Mouse (Mus musculus) embryonic fibroblast, embryonic 13.5 days (primary cell): Measurements from ENCODE around the gene Hist1h4d. TPM values are rescaled to one million over a fixed set of nuclear protein-coding genes. Genes with fewer than 3 reads are reported as not detected.
A peak's percentile ranks its signal among the peaks of the same experiment; 100 is the strongest.
"Not testable (repeated sequence)": the region's sequence is repeated elsewhere in the genome, so short reads cannot be mapped to it uniquely, and the experiment has no call there.

Source experiments
- H3K27ac ChIP-seq: 2 replicates; pipeline ENCODE4 v1.5.1; 2012; ENCODE audit warnings: low read length, control low read depth, inconsistent platforms; ENCODE audit not compliant: insufficient read depth
- H3K4me1 ChIP-seq: 2 replicates; pipeline ENCODE4 v1.6.1; 2011; ENCODE audit warnings: low read length; ENCODE audit not compliant: control insufficient read depth, insufficient read depth
- H3K4me3 ChIP-seq: 2 replicates; pipeline ENCODE4 v1.5.1; 2011; ENCODE audit warnings: mild to moderate bottlenecking, control low read depth, low read length; ENCODE audit not compliant: insufficient read depth
- CTCF ChIP-seq: IDR thresholded peaks from 2 replicates; pipeline ENCODE4 v1.5.1; 2011; ENCODE audit warnings: mild to moderate bottlenecking, control low read depth, low read length, moderate library complexity, borderline replicate concordance; ENCODE audit not compliant: insufficient read depth
- POLR2A ChIP-seq: IDR thresholded peaks from 2 replicates; pipeline ENCODE4 v1.6.1; 2011; ENCODE audit warnings: low read depth, mild to moderate bottlenecking, control low read depth, low read length, moderate library complexity
- polyA plus RNA-seq: library from polyadenylated mRNA; stranded (reverse); fragments of >200 nt; gene quantifications from 2 replicates; pipeline ENCODE4 v1.2.4, GENCODE M21; 2011; ENCODE audit warnings: low read depth; ENCODE audit not compliant: missing spikeins, insufficient read length

Hist1h4d gene
- polyA plus RNA-seq, 1 experiment, result 6.8 TPM

DNA sequence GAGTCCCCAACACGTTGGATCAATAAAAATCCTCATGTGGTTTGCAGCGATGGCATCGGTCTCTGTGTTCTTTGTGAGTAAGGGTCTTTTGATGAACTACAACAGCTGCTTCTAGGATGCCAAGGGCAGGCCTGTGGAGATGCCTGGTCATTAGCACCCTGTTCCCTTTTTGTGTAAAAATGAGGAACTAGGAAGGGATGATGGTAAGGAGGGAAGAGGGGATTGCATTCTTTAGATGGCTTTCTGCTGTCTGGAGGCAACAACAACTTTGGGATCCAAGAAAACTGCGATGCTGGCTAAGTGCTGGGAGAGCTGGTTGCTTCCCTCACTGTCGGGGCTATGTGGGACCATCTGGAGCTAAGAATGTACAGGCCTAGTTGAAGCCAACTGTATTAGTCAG lies 43.1 kb upstream of the Hist1h4d start:
- peaks cover 3% of the 10 kb centered on the region for H3K4me1 ChIP-seq
- H3K27ac ChIP-seq, result 0 out of 2 replicates have a peak overlapping the region, but pooled peaks have one; percentile 17
- no peak for TF ChIP-seq CTCF
- TF ChIP-seq POLR2A, result no peak
- H3K4me3 ChIP-seq, result no peak overlapping the region

DNA sequence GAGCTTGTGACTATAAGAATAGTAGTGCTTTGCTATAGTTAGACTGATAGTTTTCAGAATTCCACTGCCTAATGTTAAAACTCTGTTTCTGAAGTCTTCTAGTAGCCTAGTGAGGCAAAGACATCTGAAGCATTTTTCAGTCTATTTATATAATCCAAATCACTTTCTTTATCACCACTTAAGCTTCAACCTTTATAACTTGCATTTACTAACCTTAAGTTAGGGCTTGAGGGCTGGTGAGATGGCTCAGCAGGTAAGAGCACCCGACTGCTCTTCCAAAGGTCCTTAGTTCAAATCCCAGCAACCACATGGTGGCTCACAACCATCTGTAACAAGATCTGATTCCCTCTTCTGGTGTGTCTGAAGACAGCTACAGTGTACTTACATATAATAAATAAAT lies 41.6 kb upstream of the Hist1h4d start:
- H3K4me3 ChIP-seq, H3K4me1 ChIP-seq, H3K27ac ChIP-seq: not testable (repeated sequence)

DNA sequence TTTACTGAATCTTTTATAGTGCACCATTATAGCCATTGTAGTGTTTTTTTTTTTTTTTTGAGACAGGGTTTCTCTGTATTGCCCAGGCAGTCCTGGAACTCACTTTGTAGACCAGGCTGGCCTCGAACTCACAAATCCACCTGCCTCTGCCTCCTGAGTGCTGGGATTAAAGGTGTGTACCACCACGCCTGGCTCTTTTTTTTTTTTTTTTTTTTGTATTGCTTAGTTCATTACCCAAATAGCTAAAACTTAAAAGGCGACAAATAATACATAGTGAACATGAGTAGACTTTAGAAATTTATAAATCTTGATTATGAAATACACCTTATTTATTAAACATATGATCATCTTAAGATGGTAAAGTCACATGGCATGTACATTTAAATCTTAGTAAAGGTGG lies 39.9 kb upstream of the Hist1h4d start:
- Histone ChIP-seq H3K27ac (no peak overlapping the region), H3K4me1 (peaks cover 3% of the 10 kb centered on the region), H3K4me3 (no peak overlapping the region)
- TF ChIP-seq CTCF, result no peak
- TF ChIP-seq POLR2A, result no peak

DNA sequence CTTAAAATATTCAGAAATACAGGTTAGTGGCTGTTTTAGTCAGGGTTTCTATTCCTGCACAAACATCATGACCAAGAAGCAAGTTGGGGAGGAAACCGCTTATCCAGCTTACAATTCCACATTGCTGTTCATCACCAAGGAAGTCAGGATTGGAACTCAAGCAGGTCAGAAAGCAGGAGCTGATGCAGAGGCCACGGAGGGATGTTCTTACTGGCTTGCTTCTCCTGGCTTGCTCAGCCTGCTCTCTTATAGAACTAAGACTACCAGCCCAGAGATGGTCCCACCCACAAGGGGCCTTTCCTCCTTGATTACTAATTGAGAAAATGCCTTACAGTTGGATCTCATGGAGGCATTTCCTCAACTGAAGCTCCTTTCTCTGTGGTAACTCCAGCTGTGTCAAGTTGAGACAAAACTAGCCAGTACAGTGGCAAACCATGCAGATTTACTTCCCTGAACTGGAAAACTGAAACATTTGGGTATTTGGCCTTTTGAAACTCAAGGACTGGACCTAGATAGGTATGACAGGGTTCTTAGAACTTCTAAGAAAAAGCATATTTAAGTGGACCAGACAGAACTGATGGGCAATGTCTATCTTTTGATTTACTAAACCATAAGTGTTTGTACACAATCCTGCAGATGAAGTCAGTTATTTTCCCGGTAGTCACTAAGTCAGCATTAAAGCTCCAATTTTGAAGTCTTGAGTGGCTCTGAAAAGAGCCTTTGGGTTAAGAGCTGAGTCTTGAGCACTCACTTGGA lies 39.0 kb upstream of the Hist1h4d start:
- H3K4me1 ChIP-seq, result not testable (repeated sequence)
- TF ChIP-seq POLR2A, result peak; percentile 46; the same call in 1 of the 2 replicates
- Histone ChIP-seq H3K27ac (peak overlapping the region; percentile 70), H3K4me3 (peak overlapping the region; percentile 54)

DNA sequence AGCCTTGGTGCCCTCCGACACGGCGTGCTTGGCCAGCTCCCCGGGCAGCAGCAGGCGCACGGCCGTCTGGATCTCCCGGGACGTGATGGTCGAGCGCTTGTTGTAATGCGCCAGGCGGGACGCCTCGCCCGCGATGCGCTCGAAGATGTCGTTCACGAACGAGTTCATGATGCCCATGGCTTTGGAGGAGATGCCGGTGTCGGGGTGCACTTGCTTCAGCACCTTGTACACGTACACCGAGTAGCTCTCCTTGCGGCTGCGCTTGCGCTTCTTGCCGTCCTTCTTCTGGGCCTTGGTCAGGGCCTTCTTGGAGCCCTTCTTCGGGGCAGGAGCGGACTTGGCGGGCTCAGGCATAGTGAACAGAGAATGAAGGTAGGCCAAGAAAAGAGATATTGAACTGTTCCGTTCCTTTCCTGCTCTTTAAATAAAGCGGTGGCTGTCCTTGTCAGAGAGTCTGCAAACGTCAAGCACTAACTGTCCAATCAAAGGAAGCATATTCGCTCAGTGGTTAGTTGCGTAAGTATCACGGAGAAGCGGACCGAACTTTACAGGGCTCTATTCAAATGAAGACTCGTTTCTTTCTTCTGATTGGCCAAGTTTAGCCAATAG lies 38.3 kb upstream of the Hist1h4d start, which contains the start of gene Hist1h2bh:
Gene Hist1h2bh, minus strand, starts transcription at position 394 of the 609 bp plus-strand sequence.
- TF ChIP-seq POLR2A, result peak; percentile 95
- not testable (repeated sequence) for H3K4me1 ChIP-seq
- H3K4me3 ChIP-seq, result peak within 1 kb of the TSS; percentile 54
- H3K27ac ChIP-seq, result peak within 1 kb of the TSS; percentile 79

DNA sequence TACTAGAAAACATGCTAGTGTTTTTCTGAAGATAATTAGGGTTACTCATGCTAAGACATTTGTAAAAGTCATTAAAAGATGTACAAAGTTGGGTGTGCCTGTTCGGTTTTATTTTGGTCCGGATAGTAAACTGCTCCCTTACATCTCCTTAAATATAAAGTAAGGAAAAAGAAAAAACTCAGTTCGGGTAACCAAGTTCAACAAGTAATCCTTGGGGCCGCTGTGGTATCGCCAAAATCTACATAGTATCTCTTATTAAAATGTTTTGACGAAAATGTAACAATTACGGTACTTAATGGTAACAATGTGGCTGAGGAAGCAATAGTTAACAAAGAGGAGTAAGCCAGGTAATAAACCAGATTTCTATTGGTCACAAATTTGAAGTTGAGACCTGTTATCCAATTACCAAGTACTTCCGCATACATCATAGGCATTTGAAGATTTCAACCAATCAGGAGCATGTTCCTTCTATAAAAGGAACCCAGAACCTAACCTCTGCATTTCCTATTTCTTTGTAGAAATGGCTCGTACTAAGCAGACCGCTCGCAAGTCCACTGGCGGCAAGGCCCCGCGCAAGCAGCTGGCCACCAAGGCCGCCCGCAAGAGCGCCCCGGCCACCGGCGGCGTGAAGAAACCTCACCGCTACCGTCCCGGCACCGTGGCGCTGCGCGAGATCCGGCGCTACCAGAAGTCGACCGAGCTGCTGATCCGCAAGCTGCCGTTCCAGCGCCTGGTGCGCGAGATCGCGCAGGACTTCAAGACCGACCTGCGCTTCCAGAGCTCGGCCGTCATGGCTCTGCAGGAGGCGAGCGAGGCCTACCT lies 37.2 kb upstream of the Hist1h4d start, which contains the start of gene Hist1h3f:
Gene Hist1h3f, plus strand, starts transcription at position 88 of the 822 bp plus-strand sequence.
- Histone ChIP-seq H3K27ac (peak within 1 kb of the TSS; percentile 79), H3K4me3 (peak within 1 kb of the TSS; percentile 54), H3K4me1 (no peaks in the 10 kb centered on the region)
- TF ChIP-seq POLR2A (peak; percentile 96), CTCF (no peak)

DNA sequence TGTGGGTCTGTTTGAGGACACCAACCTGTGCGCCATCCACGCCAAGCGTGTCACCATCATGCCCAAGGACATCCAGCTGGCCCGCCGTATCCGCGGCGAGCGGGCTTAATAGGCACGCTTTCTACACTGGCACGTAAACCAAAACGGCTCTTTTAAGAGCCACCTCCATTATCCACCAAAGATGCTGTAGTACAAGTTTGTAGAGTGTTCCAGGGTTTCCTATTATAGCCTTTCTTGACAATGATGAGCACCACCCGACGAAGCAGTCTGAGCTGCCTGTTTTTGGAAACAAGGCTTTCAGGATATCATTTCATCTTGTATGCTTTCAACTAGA lies 36.6 kb upstream of the Hist1h4d start:
- H3K27ac ChIP-seq, result peak overlapping the region; percentile 73
- peak overlapping the region; percentile 47 for H3K4me3 ChIP-seq

DNA sequence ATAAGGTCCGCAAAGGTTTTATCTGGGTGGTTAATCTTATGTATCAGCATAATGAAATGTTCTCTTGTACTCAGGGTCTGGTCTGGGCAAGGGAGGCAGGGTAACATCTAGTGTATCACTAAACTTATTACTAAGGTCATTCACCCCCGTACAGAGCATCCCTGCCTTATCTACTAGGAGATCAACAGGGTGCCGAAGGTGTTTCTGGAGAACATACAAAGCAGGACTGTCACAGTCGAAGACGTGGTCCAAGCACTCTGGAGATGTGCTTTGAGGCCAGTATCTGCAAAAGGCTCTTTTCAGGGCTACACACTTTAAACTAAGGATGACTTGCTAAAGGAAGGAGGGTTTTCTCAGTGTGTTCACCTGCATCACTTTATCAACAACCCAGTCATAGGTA lies 34.7 kb upstream of the Hist1h4d start:
- no peak overlapping the region for H3K27ac ChIP-seq

More for the DNA sequence above, 36.6 kb upstream of the Hist1h4d start:
- not testable (repeated sequence) for H3K4me1 ChIP-seq

DNA sequence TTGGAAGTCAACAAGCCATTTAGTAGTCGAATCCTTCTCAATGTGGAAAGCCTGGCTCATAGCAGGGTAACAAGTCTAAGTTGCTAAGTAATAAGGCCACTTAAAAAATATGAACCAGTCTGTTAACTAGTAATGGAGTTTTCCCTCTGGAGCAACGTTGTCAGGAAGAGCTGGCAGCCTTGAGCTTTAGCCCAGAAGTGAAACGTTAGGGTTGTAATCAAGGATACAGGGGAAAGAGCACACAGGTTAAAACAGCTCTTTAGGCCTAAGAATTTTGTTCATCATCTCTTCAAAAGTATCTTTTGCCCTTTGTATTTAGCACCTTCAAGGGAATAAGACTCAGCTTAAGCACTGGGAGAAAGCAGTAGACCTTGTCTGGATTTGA lies 30.6 kb upstream of the Hist1h4d start:
- H3K27ac ChIP-seq, result peak overlapping the region; percentile 89
- H3K4me1 ChIP-seq, result no peaks in the 10 kb centered on the region; the same call in 1 of the 2 replicates
- TF ChIP-seq CTCF (no peak), POLR2A (peak; percentile 86)
- peak overlapping the region; percentile 44 for H3K4me3 ChIP-seq

More for the DNA sequence above, 34.7 kb upstream of the Hist1h4d start:
- Histone ChIP-seq H3K4me1 (no peaks in the 10 kb centered on the region), H3K4me3 (no peak overlapping the region)
- TF ChIP-seq CTCF (no peak), POLR2A (no peak)
